Mouse (Mus musculus): ENCODE results near the gene Gm17606. TPM values are rescaled to one million over a fixed set of nuclear protein-coding genes. Genes with fewer than 3 reads are reported as not detected.

Gene Gm17606
- polyA plus RNA-seq, 1 experiment from 2014 or later, result not detected

GRCm38 (mm10) chr14:54696752-54697151 lies 56.0 kb downstream of the Gm17606 start:
- H3K9ac ChIP-seq (ENCODE audit: low read depth, low read length), result no peak overlapping the region
- no peak overlapping the region for H3K4me3 ChIP-seq (replicated peaks; ENCODE audit: low read depth, low read length)
- TF ChIP-seq CTCF (IDR thresholded peaks at IDR 0.05; ENCODE audit: low read depth), result no peak
- H3K36me3 ChIP-seq (ENCODE audit: insufficient read depth, low read length), result peaks cover 4% of the 10 kb centered on the region; the same call in 1 of the 2 replicates
- no peaks in the 10 kb centered on the region for H3K9me3 ChIP-seq (replicated peaks; ENCODE audit: low read length)
- no peak overlapping the region for H3K27ac ChIP-seq
- DNase-seq (ENCODE audit: low spot score) (no peak), ATAC-seq (replicated peaks; ENCODE audit: low FRiP score, low read depth) (no peak)
- WGBS, result 84% methylated on average over 4 of the region's 4 CpGs
- no peaks in the 10 kb centered on the region for H3K27me3 ChIP-seq (ENCODE audit: insufficient read depth, low read length)
- H3K4me2 ChIP-seq (ENCODE audit: low read length), result no peak overlapping the region
- no peaks in the 10 kb centered on the region for H3K4me1 ChIP-seq (replicated peaks; ENCODE audit: insufficient read depth, low read length)

MicroRNA genes within 50 kb of the gene (microRNA counts, 519-probe panel; counts per million panel counts)
- microRNA mmu-miR-686, result 330 counts per million, percentile 68 among the panel's probes with 10 or more counts

Small RNAs within 50 kb of the gene (microRNA-seq; reads per million reads assigned to microRNA genes)
- gene Mir686 (not detected), gene Mir6948 (0.60 reads per million)

Other genes with a start within 250 kb of the Gm17606 start
- gene Slc7a7, start 223.2 kb upstream of the Gm17606 start, polyA plus RNA-seq (2015; fragmentation: Nextera tagmentation; extraction: Ambion mirVana), result 27.8 and 36.4 TPM in 2 replicates
- gene Mrpl52, start 214.0 kb upstream of the Gm17606 start, polyA plus RNA-seq (2015; fragmentation: Nextera tagmentation; extraction: Ambion mirVana), result 357 and 408 TPM in 2 replicates
- 107 and 114 TPM in 2 replicates for gene Mmp14, start 209.3 kb upstream of the Gm17606 start, polyA plus RNA-seq (2015; fragmentation: Nextera tagmentation; extraction: Ambion mirVana)
- gene Lrp10, start 176.8 kb upstream of the Gm17606 start, polyA plus RNA-seq (2015; fragmentation: Nextera tagmentation; extraction: Ambion mirVana), result 76.5 and 78.4 TPM in 2 replicates
- gene Rem2, start 164.9 kb upstream of the Gm17606 start, polyA plus RNA-seq (2015; fragmentation: Nextera tagmentation; extraction: Ambion mirVana), result 4.3 and 4.4 TPM in 2 replicates
- gene Prmt5, start 123.4 kb upstream of the Gm17606 start, polyA plus RNA-seq (2015; fragmentation: Nextera tagmentation; extraction: Ambion mirVana), result 52.2 and 60.1 TPM in 2 replicates
- gene Haus4, start 86.3 kb upstream of the Gm17606 start, polyA plus RNA-seq (2015; fragmentation: Nextera tagmentation; extraction: Ambion mirVana), result 41.6 and 46.4 TPM in 2 replicates
- gene Ajuba, start 63.4 kb upstream of the Gm17606 start, polyA plus RNA-seq (2015; fragmentation: Nextera tagmentation; extraction: Ambion mirVana), result 34.6 and 40.9 TPM in 2 replicates
- gene 4931414P19Rik, start 35.0 kb upstream of the Gm17606 start, polyA plus RNA-seq (2015; fragmentation: Nextera tagmentation; extraction: Ambion mirVana), result 6.4 TPM in 2 replicates
- 370 and 387 TPM in 2 replicates for gene Psmb5, start 22.9 kb upstream of the Gm17606 start, polyA plus RNA-seq (2015; fragmentation: Nextera tagmentation; extraction: Ambion mirVana)
- 0.13 TPM in 1 of 2 replicates, not detected in the other for gene Psmb11, start 19.5 kb upstream of the Gm17606 start, polyA plus RNA-seq (2015; fragmentation: Nextera tagmentation; extraction: Ambion mirVana)
- 1.4 and 1.6 TPM in 2 replicates for gene Cdh24, start 412 bp downstream of the Gm17606 start, polyA plus RNA-seq (2015; fragmentation: Nextera tagmentation; extraction: Ambion mirVana)
- 102 TPM in 2 replicates for gene 1700123O20Rik, start 45.3 kb downstream of the Gm17606 start, polyA plus RNA-seq (2015; fragmentation: Nextera tagmentation; extraction: Ambion mirVana)
- gene Acin1, start 46.0 kb downstream of the Gm17606 start, polyA plus RNA-seq (2015; fragmentation: Nextera tagmentation; extraction: Ambion mirVana), result 86.7 and 90.1 TPM in 2 replicates
- gene Gm29776, start 57.9 kb downstream of the Gm17606 start, polyA plus RNA-seq (2015; fragmentation: Nextera tagmentation; extraction: Ambion mirVana), result 0.07 TPM in 1 of 2 replicates, not detected in the other
- not detected in 2 replicates for gene Cebpe, start 71.2 kb downstream of the Gm17606 start, polyA plus RNA-seq (2015; fragmentation: Nextera tagmentation; extraction: Ambion mirVana)
- 25.4 and 25.7 TPM in 2 replicates for gene Slc7a8, start 141.0 kb downstream of the Gm17606 start, polyA plus RNA-seq (2015; fragmentation: Nextera tagmentation; extraction: Ambion mirVana)
- gene Rnf212b, start 173.2 kb downstream of the Gm17606 start, polyA plus RNA-seq (2015; fragmentation: Nextera tagmentation; extraction: Ambion mirVana), result 0.80 and 1.2 TPM in 2 replicates
- gene Homez, start 230.0 kb downstream of the Gm17606 start, polyA plus RNA-seq (2015; fragmentation: Nextera tagmentation; extraction: Ambion mirVana), result 18.7 and 19.9 TPM in 2 replicates
- 3.1 and 4.2 TPM in 2 replicates for gene Ppp1r3e, start 236.6 kb downstream of the Gm17606 start, polyA plus RNA-seq (2015; fragmentation: Nextera tagmentation; extraction: Ambion mirVana)
- 5.3 and 5.6 TPM in 2 replicates for gene Bcl2l2, start 242.4 kb downstream of the Gm17606 start, polyA plus RNA-seq (2015; fragmentation: Nextera tagmentation; extraction: Ambion mirVana)
- gene Gm20521, start 242.5 kb downstream of the Gm17606 start, polyA plus RNA-seq (2015; fragmentation: Nextera tagmentation; extraction: Ambion mirVana), result 1.7 and 2.5 TPM in 2 replicates

Data from kidney, postnatal 0 days (tissue).